Mouse (Mus musculus): ENCODE measurements around the gene Mphosph8. TPM values are rescaled to one million over a fixed set of nuclear protein-coding genes. Genes with fewer than 3 reads are reported as not detected.

Mphosph8 gene
- 0.13 and 0.70 TPM in 2 replicates for polyA plus RNA-seq (2012; rRNA removed; ENCODE audit: low replicate concordance)

GRCm38 (mm10) chr14:56667969-56668802 is at the start of gene Mphosph8:
Mphosph8 (plus strand) TSS chr14:56668248.

Other genes starting within 250 kb of the Mphosph8 start
- 1.2 and 1.7 TPM in 2 replicates for gene Cenpj, start 92.8 kb upstream of the Mphosph8 start, polyA plus RNA-seq (2012; rRNA removed; ENCODE audit: low replicate concordance)
- 3.1 and 3.8 TPM in 2 replicates for gene Parp4, start 92.6 kb upstream of the Mphosph8 start, polyA plus RNA-seq (2012; rRNA removed; ENCODE audit: low replicate concordance)
- gene Pspc1, start 110.1 kb downstream of the Mphosph8 start, polyA plus RNA-seq (2012; rRNA removed; ENCODE audit: low replicate concordance) = 2.1 and 2.2 TPM in 2 replicates
- 0.63 and 1.1 TPM in 2 replicates for gene Zmym5, start 143.5 kb downstream of the Mphosph8 start, polyA plus RNA-seq (2012; rRNA removed; ENCODE audit: low replicate concordance)
- 1.0 and 1.9 TPM in 2 replicates for gene Zmym2, start 218.4 kb downstream of the Mphosph8 start, polyA plus RNA-seq (2012; rRNA removed; ENCODE audit: low replicate concordance)